Mouse (Mus musculus): ENCODE measurements around the gene Egln3. TPM values are rescaled to one million over a fixed set of nuclear protein-coding genes. Genes with fewer than 3 reads are reported as not detected.

Egln3 gene
- polyA plus RNA-seq, 1 experiment from 2014 or later, result 12.1 TPM

- no peak overlapping the region for H3K4me2 ChIP-seq (ENCODE audit: low read depth, low read length)
- no peak for DNase-seq
- TF ChIP-seq EP300 (IDR thresholded peaks at IDR 0.05; ENCODE audit: low read depth) (no peak), CTCF (IDR thresholded peaks at IDR 0.05; ENCODE audit: low read depth) (no peak)
- no peaks in the 10 kb centered on the region for H3K36me3 ChIP-seq (replicated peaks; ENCODE audit: insufficient read depth, low read length)
- no peak for ATAC-seq
- H3K27me3 ChIP-seq (ENCODE audit: insufficient read depth, low read length), result no peaks in the 10 kb centered on the region
- H3K9me3 ChIP-seq (ENCODE audit: low read length), result no peaks in the 10 kb centered on the region
- no peak overlapping the region for H3K4me3 ChIP-seq (ENCODE audit: low read depth, low read length)
- no peak overlapping the region for H3K27ac ChIP-seq (ENCODE audit: low read depth)
- WGBS (ENCODE audit: insufficient replicate concordance), result 71% methylated on average over 5 of the region's 5 CpGs
- H3K4me1 ChIP-seq (ENCODE audit: insufficient read depth), result peaks cover 77% of the 10 kb centered on the region
- no peak overlapping the region for H3K9ac ChIP-seq (replicated peaks)
These were observed 9.5 kb downstream of the Egln3 start for GRCm38 (mm10) chr12:54194159-54194558.

DNA sequence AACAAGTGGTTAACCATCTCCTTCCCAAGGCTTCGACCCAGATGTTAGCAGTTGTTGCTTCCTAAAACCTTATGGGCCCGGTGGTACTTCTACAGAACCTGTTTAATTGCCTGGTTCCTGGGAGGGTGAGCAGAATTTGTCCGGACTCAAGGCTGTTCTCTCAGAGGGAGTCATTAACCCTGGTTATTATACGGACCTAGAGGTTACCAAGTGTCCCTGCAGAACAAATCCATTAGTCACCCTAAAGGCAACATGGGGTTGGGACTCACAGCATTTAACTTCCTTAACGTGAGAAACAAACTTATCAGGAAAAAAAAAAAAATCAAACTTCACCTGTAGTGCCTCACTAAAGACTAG lies 11.4 kb downstream of the Egln3 start:
- 6% methylated on average over 5 of the region's 5 CpGs for WGBS (ENCODE audit: insufficient replicate concordance)
- ATAC-seq, result peak; percentile 33
- Histone ChIP-seq H3K36me3 (replicated peaks; ENCODE audit: insufficient read depth, low read length) (no peaks in the 10 kb centered on the region), H3K9me3 (ENCODE audit: low read length) (no peaks in the 10 kb centered on the region), H3K4me2 (ENCODE audit: low read depth, low read length) (peak overlapping the region; percentile 81), H3K9ac (replicated peaks) (peak overlapping the region; percentile 73), H3K27ac (ENCODE audit: low read depth) (peak overlapping the region; percentile 96), H3K27me3 (ENCODE audit: insufficient read depth, low read length) (no peaks in the 10 kb centered on the region), H3K4me3 (ENCODE audit: low read depth, low read length) (peak overlapping the region; percentile 39), H3K4me1 (ENCODE audit: insufficient read depth) (peaks cover 78% of the 10 kb centered on the region)
- no peak for DNase-seq
- TF ChIP-seq CTCF (IDR thresholded peaks at IDR 0.05; ENCODE audit: low read depth) (no peak), EP300 (IDR thresholded peaks at IDR 0.05; ENCODE audit: low read depth) (no peak)

DNA sequence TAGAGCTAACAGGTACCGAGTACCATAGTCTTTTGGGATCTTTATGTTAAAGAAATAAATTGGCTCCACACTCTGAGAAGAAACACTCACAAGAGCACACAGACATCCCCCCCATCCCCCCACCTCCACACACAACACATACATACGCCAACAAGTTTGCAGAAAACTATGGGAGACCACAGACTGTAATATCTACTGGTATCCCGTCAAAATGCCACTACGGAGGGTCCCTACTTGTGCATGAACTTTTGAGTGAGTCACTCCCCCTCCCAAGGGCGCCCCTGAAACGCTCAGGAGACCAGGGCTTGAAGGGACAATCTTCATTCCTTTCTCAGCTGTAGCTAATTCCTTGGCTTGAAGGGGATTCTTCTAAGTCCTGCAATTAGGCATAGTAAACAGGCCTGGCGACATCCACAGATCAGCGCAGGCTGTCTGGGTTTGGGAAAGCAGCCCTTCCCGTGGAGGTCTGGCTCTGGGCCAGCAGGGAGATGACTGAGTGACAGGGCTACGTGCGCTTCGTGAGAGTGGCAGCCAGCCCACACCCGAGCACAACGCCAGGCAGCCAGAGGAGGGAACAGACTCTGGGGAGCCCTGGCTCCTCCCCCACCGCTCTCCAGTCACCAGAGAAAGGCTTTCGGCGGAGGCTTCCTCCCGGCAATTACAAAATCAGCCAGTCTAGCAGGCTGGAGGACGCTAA lies 11.9 kb downstream of the Egln3 start:
- 1% methylated on average over 19 of the region's 19 CpGs for WGBS (ENCODE audit: insufficient replicate concordance)
- peak overlapping the region; percentile 73 for H3K9ac ChIP-seq (replicated peaks)
- no peak for TF ChIP-seq CTCF (IDR thresholded peaks at IDR 0.05; ENCODE audit: low read depth)
- TF ChIP-seq EP300 (IDR thresholded peaks at IDR 0.05; ENCODE audit: low read depth), result peak; percentile 62; the same call in 1 of the 2 replicates
- H3K4me2 ChIP-seq (ENCODE audit: low read depth, low read length), result peak overlapping the region; percentile 81
- peak; percentile 96 for DNase-seq
- H3K36me3 ChIP-seq (replicated peaks; ENCODE audit: insufficient read depth, low read length), result no peaks in the 10 kb centered on the region
- H3K4me1 ChIP-seq (ENCODE audit: insufficient read depth), result peaks cover 82% of the 10 kb centered on the region
- H3K4me3 ChIP-seq (ENCODE audit: low read depth, low read length), result peak overlapping the region; percentile 39
- ATAC-seq, result peak; percentile 96
- peak overlapping the region; percentile 96 for H3K27ac ChIP-seq (ENCODE audit: low read depth)
- H3K27me3 ChIP-seq (ENCODE audit: insufficient read depth, low read length), result no peaks in the 10 kb centered on the region
- H3K9me3 ChIP-seq (ENCODE audit: low read length), result no peaks in the 10 kb centered on the region

GRCm38 (mm10) chr12:54191181-54191580 lies 12.5 kb downstream of the Egln3 start:
- peak; percentile 31; the same call in 1 of the 2 replicates for TF ChIP-seq EP300 (IDR thresholded peaks at IDR 0.05; ENCODE audit: low read depth)
- TF ChIP-seq CTCF (IDR thresholded peaks at IDR 0.05; ENCODE audit: low read depth), result no peak
- Histone ChIP-seq H3K27ac (ENCODE audit: low read depth) (peak overlapping the region; percentile 96), H3K4me1 (ENCODE audit: insufficient read depth) (peaks cover 82% of the 10 kb centered on the region), H3K36me3 (replicated peaks; ENCODE audit: insufficient read depth, low read length) (no peaks in the 10 kb centered on the region), H3K4me3 (ENCODE audit: low read depth, low read length) (peak overlapping the region; percentile 39), H3K27me3 (ENCODE audit: insufficient read depth, low read length) (no peaks in the 10 kb centered on the region), H3K4me2 (ENCODE audit: low read depth, low read length) (peak overlapping the region; percentile 81), H3K9ac (replicated peaks) (peak overlapping the region; percentile 73), H3K9me3 (ENCODE audit: low read length) (no peaks in the 10 kb centered on the region)
- peak; percentile 68 for ATAC-seq
- peak; percentile 70 for DNase-seq
- 6% methylated on average over 9 of the region's 9 CpGs for WGBS (ENCODE audit: insufficient replicate concordance)

DNA sequence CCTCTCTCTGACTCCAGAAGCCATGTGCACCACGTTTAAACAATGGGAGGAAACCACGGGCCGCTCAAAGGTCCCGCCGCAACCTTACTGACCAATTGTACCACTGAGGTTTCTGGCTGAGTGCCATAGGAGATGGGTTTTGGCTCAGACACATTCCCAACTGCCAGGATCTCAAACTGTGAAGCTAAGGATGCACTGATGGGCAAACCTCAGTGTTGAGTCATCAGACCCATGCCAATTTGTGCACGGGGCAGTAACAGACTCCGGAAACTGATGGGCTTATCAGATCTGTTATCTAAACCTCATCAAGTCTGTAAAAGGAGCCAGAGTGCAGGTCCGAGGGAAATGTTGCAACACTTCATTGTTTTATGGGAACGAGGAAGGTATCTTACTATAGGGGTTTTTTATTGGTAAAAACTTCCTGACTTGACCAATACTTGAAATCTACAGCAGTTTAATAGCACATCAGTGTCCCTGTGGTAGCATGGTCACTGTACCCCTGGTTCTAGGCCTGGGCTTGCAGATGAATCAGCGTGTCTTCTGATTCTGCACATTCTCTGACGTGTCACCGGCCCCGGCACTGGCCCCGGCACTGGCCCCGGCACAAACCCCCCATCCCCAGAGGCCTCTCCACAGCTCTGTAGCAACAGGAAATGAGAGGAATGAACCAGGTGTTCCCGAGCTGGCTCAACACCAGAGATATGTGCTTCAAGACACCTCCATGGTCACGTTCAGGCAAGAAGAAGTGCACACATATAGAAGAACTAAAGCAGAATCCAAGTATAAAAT lies 15.7 kb downstream of the Egln3 start:
- ATAC-seq (no peak), DNase-seq (no peak)
- H3K27ac ChIP-seq (ENCODE audit: low read depth), result peak overlapping the region; percentile 0; the same call in 1 of the 2 replicates
- peaks cover 60% of the 10 kb centered on the region for H3K4me1 ChIP-seq (ENCODE audit: insufficient read depth)
- no peaks in the 10 kb centered on the region for H3K27me3 ChIP-seq (ENCODE audit: insufficient read depth, low read length)
- H3K36me3 ChIP-seq (replicated peaks; ENCODE audit: insufficient read depth, low read length), result peaks cover 18% of the 10 kb centered on the region
- WGBS (ENCODE audit: insufficient replicate concordance), result 24% methylated on average over 17 of the region's 17 CpGs
- no peaks in the 10 kb centered on the region for H3K9me3 ChIP-seq (ENCODE audit: low read length)
- no peak overlapping the region for H3K4me3 ChIP-seq (ENCODE audit: low read depth, low read length)
- H3K9ac ChIP-seq (replicated peaks), result 0 out of 2 replicates have a peak overlapping the region, but pooled peaks have one; percentile 23
- H3K4me2 ChIP-seq (ENCODE audit: low read depth, low read length), result peak overlapping the region; percentile 23
- no peak for TF ChIP-seq EP300 (IDR thresholded peaks at IDR 0.05; ENCODE audit: low read depth)
- TF ChIP-seq CTCF (IDR thresholded peaks at IDR 0.05; ENCODE audit: low read depth), result no peak

DNA sequence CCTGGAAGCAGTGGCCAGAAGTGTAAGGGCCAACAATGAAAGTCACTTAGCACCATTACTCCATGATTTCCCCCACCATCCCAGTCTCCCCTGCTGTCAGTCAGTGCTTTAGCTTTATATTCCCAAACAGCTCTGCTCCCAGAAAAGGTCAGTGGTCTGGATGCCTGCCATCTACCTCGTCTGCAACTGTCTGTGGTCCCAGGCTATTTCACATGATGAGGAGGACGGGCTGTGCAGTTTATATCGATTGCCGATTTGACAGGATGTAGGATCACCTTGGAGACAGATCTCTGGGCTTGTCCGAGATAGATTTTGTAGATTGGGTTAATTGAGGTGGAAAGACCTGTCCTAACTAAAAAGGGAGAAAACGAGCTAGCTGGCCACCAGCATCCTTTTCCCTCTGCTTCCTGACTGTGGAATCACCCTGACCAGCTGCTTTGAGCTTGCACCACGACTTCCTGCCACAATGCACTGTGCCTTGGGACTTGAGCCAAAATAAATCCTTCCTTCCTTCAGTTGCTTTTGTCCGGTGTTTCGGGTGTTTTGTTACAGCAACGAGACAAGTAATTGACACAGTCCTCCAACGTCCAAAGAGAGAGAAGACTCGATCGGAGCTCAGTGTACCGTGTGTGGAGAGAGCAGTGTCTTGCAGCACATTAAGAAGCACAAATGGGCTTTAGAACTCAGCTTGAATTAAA lies 16.6 kb downstream of the Egln3 start:
- H3K4me2 ChIP-seq (ENCODE audit: low read depth, low read length), result no peak overlapping the region
- TF ChIP-seq EP300 (IDR thresholded peaks at IDR 0.05; ENCODE audit: low read depth) (no peak), CTCF (IDR thresholded peaks at IDR 0.05; ENCODE audit: low read depth) (no peak)
- no peak for ATAC-seq

More for the DNA sequence above, 16.6 kb downstream of the Egln3 start:
- Histone ChIP-seq H3K36me3 (replicated peaks; ENCODE audit: insufficient read depth, low read length) (peaks cover 26% of the 10 kb centered on the region), H3K27ac (ENCODE audit: low read depth) (peak overlapping the region; percentile 0; the same call in 1 of the 2 replicates), H3K9me3 (ENCODE audit: low read length) (no peaks in the 10 kb centered on the region), H3K27me3 (ENCODE audit: insufficient read depth, low read length) (no peaks in the 10 kb centered on the region), H3K4me1 (ENCODE audit: insufficient read depth) (peaks cover 55% of the 10 kb centered on the region), H3K4me3 (ENCODE audit: low read depth, low read length) (no peak overlapping the region), H3K9ac (replicated peaks) (no peak overlapping the region)
- no peak for DNase-seq
- 30% methylated on average over 14 of the region's 14 CpGs for WGBS (ENCODE audit: insufficient replicate concordance)
